Mouse (Mus musculus) granulocyte monocyte progenitor cell, adult 5-6 weeks (primary cell): ENCODE measurements around the gene Tchp. TPM values are rescaled to one million over a fixed set of nuclear protein-coding genes. Genes with fewer than 3 reads are reported as not detected.

Experiments
- ATAC-seq: replicated peaks from 2 replicates; pipeline ENCODE4 v1.8.0; 2016; ENCODE audit warnings: mild to moderate bottlenecking, moderate TSS enrichment, inconsistent platforms; ENCODE audit not compliant: poor library complexity, severe bottlenecking
- total RNA-seq, 2 experiments: library from RNA; stranded (forward) in 1 of 2; stranded (reverse) in 1 of 2; fragments of 200-712, 200-1000 nt in 1 of 2; fragments of >200 nt in 1 of 2; fragmentation: Nextera tagmentation in 1 of 2; gene quantifications; 2 replicates each; pipeline ENCODE4 v1.2.3; 2014 to 2017

The Tchp gene
- total RNA-seq (2014; fragmentation: Nextera tagmentation) = 6.0 and 25.2 TPM in 2 replicates
- 9.8 and 12.6 TPM in 2 replicates for total RNA-seq (2017)

DNA sequence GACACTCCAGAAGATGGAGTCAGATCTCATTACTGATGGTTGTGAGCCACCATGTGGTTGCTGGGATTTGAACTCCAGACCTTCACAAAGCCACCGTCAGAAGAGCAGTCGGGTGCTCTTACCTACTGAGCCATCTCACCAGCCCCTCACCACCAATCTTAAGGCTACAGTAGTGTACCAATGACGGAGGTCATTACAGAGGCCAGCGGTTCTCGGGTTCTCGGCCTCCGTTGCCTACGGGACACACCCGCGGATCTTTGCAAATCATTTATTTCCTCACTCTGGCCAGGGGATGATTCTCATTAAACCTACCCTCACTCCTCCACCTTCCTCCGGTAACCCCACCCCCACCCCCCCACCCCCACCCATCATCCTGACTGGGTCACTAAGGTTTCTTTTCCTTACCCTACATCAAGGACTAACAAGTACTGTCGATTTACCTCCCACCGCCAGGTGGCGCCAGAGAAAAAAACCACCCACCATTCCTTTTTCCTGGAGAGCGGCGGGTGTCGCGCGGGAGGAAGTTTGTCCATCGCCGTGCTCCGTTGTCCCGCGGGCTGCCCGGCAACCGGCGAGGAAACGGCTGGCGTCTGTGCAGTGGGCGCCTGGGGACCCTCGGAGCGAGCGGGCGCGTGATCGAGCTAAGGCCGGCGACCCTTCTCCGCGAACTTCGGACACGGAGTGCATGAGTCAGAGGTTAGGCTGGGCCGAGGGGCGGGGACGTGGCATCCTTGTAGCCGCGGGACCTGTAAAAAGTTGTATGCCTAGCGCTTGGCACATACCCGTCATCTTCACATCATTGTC is at the start of gene Tchp:
Gene Tchp, plus strand, starts transcription at position 496 of the 804 bp plus-strand sequence.
- ATAC-seq = peak; percentile 73

DNA sequence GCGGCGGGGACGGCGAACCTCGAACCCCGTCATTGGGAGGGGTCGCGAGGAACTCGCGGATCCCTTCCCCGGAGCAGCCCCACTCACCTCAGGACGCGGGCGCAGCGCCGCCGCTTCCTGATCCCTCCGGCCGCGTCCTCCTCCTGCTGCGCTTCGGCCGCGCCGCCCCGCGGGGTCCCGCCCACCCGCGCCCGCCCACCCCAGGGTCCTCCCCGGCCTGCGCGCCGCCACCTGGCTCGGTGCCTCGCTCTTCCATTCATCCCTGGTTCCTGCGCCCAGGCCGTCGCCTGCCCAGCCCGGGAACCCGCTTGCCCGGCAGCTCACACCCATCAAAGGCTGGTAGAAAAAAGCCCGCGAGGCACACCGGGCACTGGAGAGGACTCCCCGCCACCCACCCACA is 49.3 kb upstream of the Tchp start, which contains the start of gene Trpv4:
Gene Trpv4, minus strand, starts transcription at position 167 of the 400 bp plus-strand sequence.
- ATAC-seq = peak; percentile 25; the same call in 1 of the 2 replicates

DNA sequence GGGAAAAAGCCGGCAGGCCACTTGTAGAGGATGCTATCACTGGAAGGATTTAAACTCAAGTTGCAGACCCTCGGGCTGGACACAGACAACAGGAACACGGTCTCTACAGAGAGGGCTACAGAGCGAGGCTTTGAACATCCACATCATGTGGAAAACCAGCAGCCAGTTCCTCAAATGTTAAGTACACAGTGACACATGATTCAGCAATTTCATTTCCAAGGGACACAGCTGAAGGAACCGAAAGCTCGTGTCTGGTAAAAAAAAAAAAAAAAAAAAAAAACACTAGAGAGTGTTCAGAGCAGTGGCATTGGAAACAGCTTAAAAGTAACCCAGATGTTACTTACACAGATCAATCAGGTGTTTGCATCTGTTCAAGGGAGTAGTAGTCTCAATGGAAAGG is 46.5 kb upstream of the Tchp start:
- ATAC-seq = peak; percentile 93

DNA sequence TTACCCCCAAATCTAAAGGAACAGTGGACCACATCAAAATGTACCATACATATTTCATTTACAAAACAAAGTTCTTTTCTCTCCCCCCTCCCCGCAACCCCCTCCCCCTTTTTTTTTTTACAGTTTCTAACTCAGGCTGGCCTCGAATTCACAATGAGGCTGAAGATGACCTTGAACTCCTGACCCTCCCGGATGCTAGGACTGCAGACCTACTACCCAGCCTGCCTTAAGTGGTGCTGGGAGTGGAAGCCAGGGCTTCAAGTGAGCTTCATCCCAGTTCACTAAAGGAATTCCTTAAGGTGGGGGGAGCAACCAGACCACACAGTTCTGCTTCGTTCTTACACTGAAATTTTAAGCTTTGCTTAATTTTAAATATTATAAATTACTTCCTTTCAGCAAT is 43.4 kb upstream of the Tchp start:
- no peak for ATAC-seq

DNA sequence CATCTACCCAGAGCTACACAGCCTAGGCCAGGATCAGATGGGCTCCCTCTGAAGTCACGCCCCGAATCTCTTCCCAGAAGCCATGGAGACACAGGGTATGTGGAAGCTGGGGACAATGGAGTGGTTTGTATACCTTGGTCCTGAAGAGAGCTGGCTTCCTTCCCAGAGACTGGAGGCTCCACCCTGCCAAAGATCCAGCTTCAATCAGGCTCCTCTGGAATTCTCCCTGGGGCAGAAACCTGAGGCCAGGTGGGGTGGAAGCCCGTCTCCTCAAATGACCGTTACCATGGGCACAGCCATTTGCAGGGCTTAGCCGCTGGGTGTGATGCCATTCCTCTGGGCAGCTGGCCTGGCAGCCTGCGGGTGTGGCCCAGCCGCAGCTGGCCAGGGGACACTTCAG is 42.8 kb upstream of the Tchp start:
- ATAC-seq = no peak

DNA sequence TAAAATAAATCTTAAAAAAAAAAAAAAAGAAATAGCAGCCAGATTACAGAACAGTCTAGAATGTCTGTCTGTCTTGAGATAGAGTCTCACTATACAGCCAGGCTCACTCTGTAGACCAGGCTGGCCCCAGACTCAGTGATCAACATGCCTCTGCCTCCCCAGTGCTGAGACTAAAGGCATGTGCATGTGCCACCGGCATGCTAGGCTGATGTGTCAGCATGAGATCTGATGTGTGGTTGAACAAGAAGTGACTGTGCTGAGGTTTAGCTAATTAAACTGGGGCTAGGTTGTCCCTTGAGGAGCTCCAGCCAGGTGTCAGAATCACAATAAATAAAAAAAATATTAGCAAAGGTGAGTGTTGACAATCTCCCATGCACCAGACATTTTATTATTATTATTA is 40.9 kb upstream of the Tchp start:
- ATAC-seq = no peak

DNA sequence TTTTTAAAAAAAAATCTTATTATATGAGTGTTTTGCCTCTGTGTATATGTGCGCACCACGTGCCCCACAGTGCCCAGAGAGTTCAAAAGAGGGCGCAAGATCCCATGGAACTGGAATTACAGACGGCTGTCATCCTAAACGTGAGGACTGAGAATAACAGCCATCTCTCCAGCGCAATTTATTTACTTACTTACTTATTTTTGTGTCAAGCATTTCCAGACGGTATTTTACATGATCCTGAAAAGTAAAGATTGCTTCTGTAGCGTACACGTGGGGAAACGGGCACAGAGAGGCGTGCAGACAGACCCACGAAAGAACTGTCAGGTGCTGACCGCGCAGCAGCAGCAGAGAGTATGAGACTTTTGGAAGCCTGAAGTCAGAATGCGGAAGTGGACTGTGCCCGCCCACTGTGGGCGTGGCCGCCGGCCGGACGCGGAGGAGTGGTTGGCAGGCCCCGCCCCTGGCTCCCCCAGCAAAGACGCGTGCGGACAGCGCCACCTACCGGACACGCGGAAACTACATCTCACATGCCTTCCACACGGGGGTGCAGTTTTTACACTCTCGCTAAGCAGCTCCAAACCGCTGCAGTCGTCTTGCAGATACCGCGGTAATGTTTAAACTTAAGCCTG is 40.2 kb upstream of the Tchp start:
- peak; percentile 99 for ATAC-seq

DNA sequence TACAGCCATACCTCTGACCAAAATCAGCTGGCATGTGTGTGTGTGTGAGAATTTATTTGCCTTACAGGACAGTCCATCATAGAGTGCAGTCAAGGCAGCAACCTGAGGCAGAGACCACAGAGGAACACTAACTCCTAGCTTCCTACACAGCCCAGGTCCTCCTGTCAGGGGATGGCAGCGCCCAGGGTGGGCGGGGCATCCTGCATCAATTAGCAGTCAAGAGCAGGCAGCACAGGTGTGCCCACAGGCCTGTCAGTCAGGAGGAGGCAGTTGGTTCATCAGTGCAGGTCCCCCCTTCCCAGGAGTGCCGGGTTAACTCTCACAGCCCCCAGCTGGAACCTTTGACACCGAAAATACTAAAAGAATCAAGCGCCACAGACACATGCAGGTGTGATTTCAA is 38.5 kb upstream of the Tchp start:
- no peak for ATAC-seq

DNA sequence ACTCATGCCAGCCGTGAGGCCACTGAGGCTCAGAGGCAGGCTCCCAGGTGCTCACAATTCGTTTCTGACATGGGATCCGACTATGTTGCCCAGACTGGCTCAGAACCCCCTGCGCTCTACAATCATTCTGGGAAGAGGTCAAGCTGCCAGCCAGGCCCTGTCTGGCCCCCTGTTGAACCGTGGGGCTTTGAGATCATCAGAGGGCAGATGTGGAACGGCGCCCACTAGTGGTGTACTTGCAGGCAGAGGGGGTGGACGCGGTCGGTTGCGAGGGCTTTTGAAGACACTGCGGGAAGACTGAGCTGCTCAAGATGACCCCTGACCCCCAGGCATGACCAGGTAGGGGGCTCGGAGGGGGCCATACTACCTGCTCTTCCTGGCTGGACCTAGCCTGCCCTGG is 34.4 kb upstream of the Tchp start:
- no peak for ATAC-seq

DNA sequence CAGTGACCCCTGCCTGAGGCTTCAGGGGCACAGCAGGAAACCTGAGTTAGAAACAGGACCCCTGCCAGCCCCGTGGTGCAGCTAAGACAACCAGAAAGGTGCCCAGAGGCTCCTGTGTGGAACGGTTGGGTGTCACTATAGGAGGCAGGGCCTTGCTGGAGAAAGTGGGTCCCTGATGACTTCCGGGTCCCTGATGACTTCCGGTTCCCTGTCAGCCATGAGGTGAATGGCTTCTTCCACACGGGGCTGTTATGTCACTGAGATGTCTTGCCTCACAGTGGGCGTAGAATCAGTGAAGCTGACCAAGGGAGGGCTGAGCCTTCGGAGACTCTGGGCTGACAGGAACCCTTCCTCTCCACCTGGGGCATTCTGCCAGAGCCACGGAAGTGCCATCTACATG is 33.0 kb upstream of the Tchp start:
- no peak for ATAC-seq

DNA sequence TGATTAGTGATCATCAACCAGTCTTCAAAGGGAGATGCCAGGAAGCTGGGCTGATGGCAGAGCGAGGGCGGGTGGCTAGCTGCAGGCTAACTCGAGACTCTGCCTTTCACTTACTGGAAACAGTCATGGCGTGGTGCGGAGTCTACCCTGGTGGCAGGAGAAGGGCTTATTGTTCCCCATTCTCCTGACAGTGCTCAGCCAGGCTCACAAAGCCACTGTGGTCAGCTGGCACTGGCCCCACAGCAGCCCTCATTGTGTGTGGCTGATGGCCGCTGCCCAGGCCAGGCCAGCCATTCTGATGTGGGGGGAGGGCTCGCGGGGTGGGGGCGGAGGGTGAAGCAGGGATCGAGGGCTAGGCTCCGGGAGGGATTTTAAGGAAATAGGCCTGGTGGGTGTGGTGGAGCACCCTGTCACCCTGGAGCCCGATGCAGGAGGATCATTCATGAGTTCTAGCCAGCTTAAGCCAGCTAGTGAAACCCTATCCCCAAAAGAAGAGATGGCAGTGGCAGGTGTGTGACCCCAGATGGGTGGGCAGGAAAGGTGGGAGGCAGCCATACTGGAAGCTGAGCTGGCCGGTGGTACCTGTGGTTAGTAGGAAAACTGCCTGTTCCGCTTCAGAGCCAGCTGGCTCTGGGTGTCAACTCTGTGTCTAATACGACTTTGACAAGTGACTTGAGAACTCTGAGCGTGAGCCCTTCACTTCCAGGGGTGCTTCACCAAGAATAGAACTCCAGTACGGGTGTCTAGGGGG is 27.5 kb upstream of the Tchp start:
- ATAC-seq = peak; percentile 32

DNA sequence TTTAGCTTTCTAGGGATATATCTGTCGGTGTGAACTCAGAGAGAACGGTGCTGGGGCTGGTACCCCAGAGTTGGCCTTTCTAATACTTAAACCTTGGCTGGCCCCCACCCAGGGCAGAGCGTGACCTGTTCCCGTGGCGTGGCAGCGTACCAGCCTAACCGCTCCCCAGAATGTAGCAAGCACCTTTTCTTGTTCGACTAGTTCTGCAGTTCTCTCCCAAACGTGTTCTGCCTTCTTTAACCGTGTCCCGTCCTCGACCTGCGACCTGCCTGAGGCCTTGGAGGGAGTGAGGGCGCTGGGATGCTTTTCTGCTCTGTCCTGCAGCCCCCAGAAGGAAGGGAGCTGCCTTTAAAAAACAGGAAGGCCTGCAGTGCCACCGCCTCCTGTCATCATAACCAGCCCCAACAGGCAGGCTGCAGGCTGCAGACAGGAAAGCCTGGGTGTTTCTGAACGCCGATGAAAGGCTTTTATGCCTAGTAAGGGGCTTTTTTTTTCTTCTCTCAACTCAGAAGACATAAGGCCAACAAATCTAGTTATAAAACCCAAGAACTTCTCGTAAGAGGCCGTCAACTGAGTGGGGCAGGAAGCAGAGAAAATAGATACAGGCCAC is 26.8 kb upstream of the Tchp start:
- peak; percentile 39 for ATAC-seq

DNA sequence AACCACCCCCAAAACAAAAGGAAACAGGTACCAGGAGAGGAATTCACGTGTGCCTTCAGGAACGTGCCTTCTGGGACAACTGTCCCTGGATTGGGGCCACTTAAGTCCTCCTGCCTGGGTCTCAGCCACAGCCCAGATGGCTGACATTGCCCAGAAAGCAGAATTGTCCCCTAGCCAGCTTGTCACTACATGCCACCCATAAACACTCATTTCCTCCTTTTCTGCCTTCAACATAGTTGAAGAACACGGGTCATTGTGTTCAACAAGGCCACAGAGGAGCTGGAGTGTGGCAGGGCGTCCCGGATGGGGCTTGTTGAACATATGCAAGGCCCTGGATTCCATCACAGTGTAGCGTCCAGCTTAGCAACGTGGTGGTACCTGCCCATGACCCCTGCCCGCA is 25.8 kb upstream of the Tchp start:
- peak; percentile 70 for ATAC-seq

DNA sequence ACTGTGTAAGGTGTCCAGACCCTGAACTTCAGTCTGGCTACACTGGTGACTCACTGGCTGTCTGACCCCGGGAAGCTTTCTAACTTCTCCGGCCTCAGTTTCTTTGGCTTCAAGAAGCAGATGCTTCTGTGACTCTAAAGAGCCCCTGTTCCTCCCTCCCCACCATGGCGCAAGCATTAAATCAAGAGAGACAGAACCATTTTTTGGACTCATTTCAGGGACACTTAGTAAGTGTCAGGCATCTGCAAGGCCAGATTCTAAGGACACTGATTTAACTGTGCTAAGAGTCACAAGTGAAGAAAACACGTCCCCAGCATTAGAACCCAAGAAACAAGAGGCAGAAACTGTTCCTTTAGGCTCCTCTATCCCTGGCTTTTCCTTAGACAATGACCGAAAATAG is 21.6 kb upstream of the Tchp start:
- ATAC-seq = no peak

DNA sequence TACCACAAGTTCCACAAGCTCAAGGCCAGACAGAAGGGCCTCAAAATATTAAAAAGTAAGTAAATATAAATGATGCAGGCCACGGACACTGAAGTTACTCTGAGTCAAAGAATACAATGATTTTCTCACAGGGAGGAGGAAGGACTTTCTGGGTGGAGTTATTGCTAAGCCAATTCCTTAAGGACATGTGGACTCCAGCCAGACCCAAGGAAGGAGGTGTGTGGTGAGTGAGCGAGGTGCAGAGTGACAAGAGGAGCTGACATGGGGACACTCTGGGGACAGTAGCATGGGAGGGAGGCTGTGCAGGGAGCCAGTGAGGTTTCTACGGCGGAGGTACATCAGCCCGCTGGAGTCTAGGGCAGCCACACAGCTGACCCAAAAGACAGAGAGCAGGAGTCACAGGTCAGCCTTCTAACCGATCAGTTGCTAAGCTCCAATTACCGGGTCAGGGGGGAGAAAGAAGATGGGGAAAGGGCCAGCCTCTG is 20.8 kb upstream of the Tchp start:
- ATAC-seq = no peak

DNA sequence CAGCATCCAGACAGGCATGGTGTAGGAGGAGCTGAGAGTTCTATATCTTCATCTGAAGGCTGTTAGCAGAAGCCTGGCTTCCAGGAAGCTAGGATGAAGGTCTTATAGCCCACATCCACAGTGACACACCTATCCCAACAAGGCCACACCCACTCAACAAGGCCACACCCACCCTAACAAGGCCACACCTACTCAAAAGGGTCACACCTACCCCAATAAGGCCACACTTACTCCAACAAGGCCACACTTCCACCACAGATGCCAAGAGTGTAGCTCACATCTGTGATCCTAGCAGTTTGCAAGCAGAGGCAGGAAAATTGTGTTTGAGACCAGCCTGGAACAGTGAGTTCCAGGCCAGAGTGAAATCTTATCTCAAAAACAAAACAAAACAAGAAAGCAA is 19.7 kb upstream of the Tchp start:
- ATAC-seq = no peak

DNA sequence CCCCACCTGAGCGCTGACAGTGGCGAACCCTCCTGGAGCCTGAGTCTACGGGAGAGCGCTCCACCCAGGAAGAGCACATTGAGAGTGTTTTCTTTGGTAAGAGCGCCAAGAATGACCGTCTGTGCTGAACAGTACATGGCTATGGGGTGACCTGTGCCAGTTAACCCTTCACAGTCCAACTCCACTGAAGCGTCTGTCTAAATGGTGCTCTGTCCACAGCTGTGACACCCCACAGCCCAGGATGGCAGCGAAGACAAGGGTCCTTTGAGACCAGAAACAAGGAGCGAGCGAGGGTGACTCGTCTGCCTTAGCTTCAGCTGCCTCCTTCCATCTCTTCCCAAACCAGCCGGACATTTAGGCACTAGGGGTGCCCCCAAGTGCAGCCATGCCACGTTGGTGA is 18.9 kb upstream of the Tchp start:
- ATAC-seq = no peak

DNA sequence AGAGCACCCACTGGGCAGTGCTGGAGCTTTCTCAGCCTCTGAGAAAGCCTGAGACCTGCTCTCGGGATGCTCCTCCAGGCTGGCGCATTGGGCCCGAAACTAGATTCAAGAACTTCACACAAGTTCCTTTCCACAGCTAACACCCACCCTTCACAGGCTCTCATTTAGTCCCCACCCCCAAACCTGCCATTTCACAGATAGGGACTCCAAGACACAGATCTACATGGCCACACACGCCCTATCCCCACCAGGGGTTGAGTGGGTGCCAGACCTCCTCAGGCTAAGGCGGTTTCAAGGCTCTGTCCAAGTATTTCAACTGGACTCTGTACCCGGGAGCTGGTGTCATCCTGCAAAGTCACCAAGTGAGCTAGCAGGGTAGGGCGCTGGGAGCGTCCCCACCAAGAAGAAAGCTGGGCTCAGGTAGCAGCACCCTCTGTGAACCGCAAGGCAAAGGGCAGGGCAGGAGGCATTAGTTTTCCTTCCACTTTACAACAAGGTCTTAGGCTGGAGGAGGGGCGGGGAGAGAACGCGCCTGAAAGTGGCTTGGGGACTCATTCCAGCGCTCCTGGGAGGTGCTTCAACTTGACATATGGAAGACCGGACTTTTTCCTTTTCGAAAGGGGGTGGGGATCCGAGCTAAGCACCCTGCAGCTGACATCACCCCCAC is 17.7 kb upstream of the Tchp start:
- peak; percentile 27 for ATAC-seq

DNA sequence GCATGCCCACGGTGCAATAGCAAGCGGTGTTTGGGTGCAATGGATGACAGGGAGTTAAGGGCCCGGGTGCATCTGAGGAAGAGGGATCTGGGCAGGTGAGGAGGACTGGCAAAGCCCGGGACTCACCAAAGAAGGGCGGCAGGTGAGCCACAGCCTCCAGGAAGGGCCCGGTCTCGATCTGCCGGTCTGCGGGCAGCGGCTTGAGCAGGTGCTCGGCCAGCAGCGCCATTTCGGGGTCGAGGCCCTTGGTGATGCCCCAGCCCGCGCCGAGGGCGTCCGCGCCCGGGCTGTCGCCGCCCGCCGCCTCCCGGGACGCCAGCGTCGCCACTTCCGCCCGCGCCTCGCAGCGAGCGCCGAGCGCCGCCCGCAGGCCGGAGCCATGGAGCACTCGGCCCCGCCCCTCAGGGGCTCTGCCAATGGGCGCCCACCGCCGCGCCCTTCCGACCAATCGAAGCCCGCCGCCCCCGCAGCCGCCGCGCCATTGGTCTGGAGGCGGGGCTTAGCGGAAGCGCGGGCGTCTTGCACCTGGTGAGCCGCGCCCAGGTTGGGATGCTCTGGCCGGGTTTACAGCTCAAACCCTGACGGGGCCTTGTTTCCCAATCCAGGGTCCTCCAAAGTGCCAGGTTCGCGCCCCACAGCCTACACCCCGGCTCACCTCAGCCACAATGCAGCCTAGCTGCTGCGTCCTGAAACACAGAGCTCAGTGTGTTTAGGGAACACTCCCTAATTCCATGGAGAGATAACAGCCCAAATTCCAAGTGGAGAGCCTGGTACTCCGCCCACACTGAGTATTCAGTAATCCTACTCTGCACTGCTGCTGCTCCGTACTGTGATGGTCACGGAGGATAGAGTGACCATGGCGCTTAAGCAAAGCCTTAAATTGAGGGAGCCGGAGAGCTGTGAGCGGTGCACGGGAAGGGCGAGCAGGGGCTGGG is 16.7 kb upstream of the Tchp start, which contains the start of gene Gltp:
Gene Gltp, minus strand, starts transcription at position 352 of the 935 bp plus-strand sequence.
- ATAC-seq = peak; percentile 93
